Mouse (Mus musculus) macrophage (primary cell): Measurements from ENCODE around the gene Esm1. TPM values are rescaled to one million over a fixed set of nuclear protein-coding genes. Genes with fewer than 3 reads are reported as not detected.

ENCODE experiments used
- H3K27ac ChIP-seq: fragments of 350-480 bp; formaldehyde crosslinking; 2 replicates; pipeline ENCODE4 v1.9.0; 2021
- H3K36me3 ChIP-seq: fragments of 350-480 bp; formaldehyde crosslinking; 2 replicates; pipeline ENCODE4 v1.9.0; 2021; ENCODE audit errors: inconsistent target
- H3K4me3 ChIP-seq: fragments of 350-480 bp; formaldehyde crosslinking; 2 replicates; pipeline ENCODE4 v1.9.0; 2021; ENCODE audit errors: inconsistent target
- H3K79me2 ChIP-seq: fragments of 350-480 bp; formaldehyde crosslinking; 2 replicates; pipeline ENCODE4 v1.9.0; 2021; ENCODE audit errors: inconsistent target
- WGBS: methylation state at CpG from one replicate; pipeline ENCODE4 v1.1.7; 2026; ENCODE audit warnings: inconsistent platforms; ENCODE audit not compliant: missing documents; 5-methylcytosine and 5-hydroxymethylcytosine counted together
- polyA plus RNA-seq: library from polyadenylated mRNA; stranded (reverse); fragments of 250-400 nt; gene quantifications from 3 replicates; pipeline ENCODE4 v1.2.4, GENCODE M21; 2018; ENCODE audit warnings: inconsistent platforms
- total RNA-seq, 78 experiments: library from RNA; depleted of rRNA; stranded (reverse); fragments of 250-400 nt; gene quantifications; 1 replicate in 9 of 78; 2 replicates in 24 of 78; 3 replicates in 43 of 78; 4 replicates in 2 of 78; pipeline ENCODE4 v1.2.4; 2018; ENCODE audit warnings: inconsistent platforms in 56 of 78

Gene Esm1
- not detected for total RNA-seq (2018; cell fraction: chromatin; rRNA removed)
- not detected for total RNA-seq (2018; cell fraction: cytosol; rRNA removed)
- not detected for total RNA-seq (2018; cell fraction: nucleus; rRNA removed)
- 0.22 TPM in 1 of 3 replicates, not detected in the others for polyA plus RNA-seq

- Histone ChIP-seq H3K36me3 (no peaks in the 10 kb centered on the region), H3K4me3 (no peak within 1 kb of the TSS), H3K79me2 (no peaks in the 10 kb centered on the region), H3K27ac (no peak within 1 kb of the TSS)
- WGBS, result 15% methylated on average over 15 of the region's 15 CpGs
Observed at GRCm38 (mm10) chr13:113209624-113210023, at the start of gene Esm1. Gene Esm1, plus strand, starts transcription at chr13:113209659.

GRCm38 (mm10) chr13:113164252-113165005, 45.0 kb upstream of the Esm1 start:
- H3K79me2 ChIP-seq, result no peaks in the 10 kb centered on the region
- no peak overlapping the region for H3K27ac ChIP-seq
- H3K36me3 ChIP-seq, result no peaks in the 10 kb centered on the region
- WGBS, result 93% methylated on average over 5 of the region's 5 CpGs
- H3K4me3 ChIP-seq, result no peak overlapping the region

- 75% methylated on average over 9 of the region's 9 CpGs for WGBS
- Histone ChIP-seq H3K27ac (no peak overlapping the region), H3K36me3 (no peaks in the 10 kb centered on the region), H3K79me2 (no peaks in the 10 kb centered on the region), H3K4me3 (no peak overlapping the region)
Observed at GRCm38 (mm10) chr13:113168018-113168534, 41.4 kb upstream of the Esm1 start.

GRCm38 (mm10) chr13:113170256-113170655, 39.2 kb upstream of the Esm1 start:
- no peak overlapping the region for H3K27ac ChIP-seq
- H3K4me3 ChIP-seq, result no peak overlapping the region
- H3K36me3 ChIP-seq, result no peaks in the 10 kb centered on the region
- no peaks in the 10 kb centered on the region for H3K79me2 ChIP-seq

GRCm38 (mm10) chr13:113174162-113174561, 35.3 kb upstream of the Esm1 start:
- Histone ChIP-seq H3K27ac (no peak overlapping the region), H3K4me3 (no peak overlapping the region), H3K79me2 (no peaks in the 10 kb centered on the region), H3K36me3 (no peaks in the 10 kb centered on the region)
- 91% methylated on average over 6 of the region's 6 CpGs for WGBS

- 94% methylated on average over 8 of the region's 8 CpGs for WGBS
- H3K27ac ChIP-seq, result no peak overlapping the region
- H3K4me3 ChIP-seq, result no peak overlapping the region
- H3K36me3 ChIP-seq, result no peaks in the 10 kb centered on the region
- no peaks in the 10 kb centered on the region for H3K79me2 ChIP-seq
Observed at GRCm38 (mm10) chr13:113183310-113183709, 26.1 kb upstream of the Esm1 start.

- H3K36me3 ChIP-seq, result no peaks in the 10 kb centered on the region
- no peaks in the 10 kb centered on the region for H3K79me2 ChIP-seq
- H3K4me3 ChIP-seq, result no peak overlapping the region
- H3K27ac ChIP-seq, result no peak overlapping the region
- 93% methylated on average over 4 of the region's 4 CpGs for WGBS
Observed at GRCm38 (mm10) chr13:113183720-113184119, 25.7 kb upstream of the Esm1 start.

- no peaks in the 10 kb centered on the region for H3K36me3 ChIP-seq
- no peak overlapping the region for H3K4me3 ChIP-seq
- H3K27ac ChIP-seq, result no peak overlapping the region
- WGBS, result 75% methylated on average over 13 of the region's 13 CpGs
- H3K79me2 ChIP-seq, result no peaks in the 10 kb centered on the region
Observed at GRCm38 (mm10) chr13:113196808-113197674, 12.4 kb upstream of the Esm1 start.

- Histone ChIP-seq H3K36me3 (no peaks in the 10 kb centered on the region), H3K4me3 (no peak overlapping the region), H3K79me2 (no peaks in the 10 kb centered on the region), H3K27ac (no peak overlapping the region)
- 27% methylated on average over 9 of the region's 9 CpGs for WGBS
Observed at GRCm38 (mm10) chr13:113197872-113198502, 11.5 kb upstream of the Esm1 start.

GRCm38 (mm10) chr13:113199331-113199730, 10.1 kb upstream of the Esm1 start:
- Histone ChIP-seq H3K4me3 (no peak overlapping the region), H3K36me3 (no peaks in the 10 kb centered on the region), H3K79me2 (no peaks in the 10 kb centered on the region), H3K27ac (no peak overlapping the region)
- 94% methylated on average over 2 of the region's 3 CpGs for WGBS

- Histone ChIP-seq H3K27ac (no peak overlapping the region), H3K79me2 (no peaks in the 10 kb centered on the region), H3K36me3 (no peaks in the 10 kb centered on the region), H3K4me3 (no peak overlapping the region)
- 87% methylated on average over 8 of the region's 8 CpGs for WGBS
Observed at GRCm38 (mm10) chr13:113200726-113201125, 8.7 kb upstream of the Esm1 start.

- WGBS, result 100% methylated on average over 2 of the region's 2 CpGs
- H3K4me3 ChIP-seq, result no peak overlapping the region
- H3K27ac ChIP-seq, result no peak overlapping the region
Observed at GRCm38 (mm10) chr13:113201631-113202030, 7.8 kb upstream of the Esm1 start.

GRCm38 (mm10) chr13:113202184-113202583, 7.3 kb upstream of the Esm1 start:
- H3K79me2 ChIP-seq, result no peaks in the 10 kb centered on the region
- no peak overlapping the region for H3K4me3 ChIP-seq
- 83% methylated on average over 4 of the region's 4 CpGs for WGBS
- H3K27ac ChIP-seq, result no peak overlapping the region
- H3K36me3 ChIP-seq, result no peaks in the 10 kb centered on the region

More at GRCm38 (mm10) chr13:113201631-113202030, 7.8 kb upstream of the Esm1 start:
- H3K36me3 ChIP-seq, result no peaks in the 10 kb centered on the region
- no peaks in the 10 kb centered on the region for H3K79me2 ChIP-seq

- H3K27ac ChIP-seq, result no peak overlapping the region
- H3K79me2 ChIP-seq, result no peaks in the 10 kb centered on the region
- WGBS, result 84% methylated on average over 5 of the region's 5 CpGs
- no peaks in the 10 kb centered on the region for H3K36me3 ChIP-seq
- no peak overlapping the region for H3K4me3 ChIP-seq
Observed at GRCm38 (mm10) chr13:113203146-113203545, 6.3 kb upstream of the Esm1 start.
